Mouse (Mus musculus): Measurements from ENCODE around the gene Irf5. TPM values are rescaled to one million over a fixed set of nuclear protein-coding genes. Genes with fewer than 3 reads are reported as not detected.
A peak's percentile ranks its signal among the peaks of the same experiment; 100 is the strongest.

Irf5 gene
- polyA plus RNA-seq (2012; rRNA removed) (5.7 and 6.4 TPM in 2 replicates), polyA plus RNA-seq (2014; fragmentation: Nextera tagmentation; extraction: Ambion mirVana) (5.5 and 6.8 TPM in 2 replicates)

- peaks cover 47% of the 10 kb centered on the region for H3K27me3 ChIP-seq (ENCODE audit: control insufficient read depth, insufficient read depth, low read length)
- TF ChIP-seq CTCF (IDR thresholded peaks at IDR 0.05; ENCODE audit: low read depth) (no peak), EP300 (IDR thresholded peaks at IDR 0.05; ENCODE audit: low read depth) (no peak)
- H3K9me3 ChIP-seq (ENCODE audit: control insufficient read depth, low read length), result no peaks in the 10 kb centered on the region
- peak within 1 kb of the TSS; percentile 47 to 53 for H3K4me3 ChIP-seq (ENCODE audit: insufficient read depth in 1 of 2, low read depth in 2 of 2, low read length in 2 of 2)
- DNase-seq (ENCODE audit: low read depth in 3 of 3, low spot score in 3 of 3) (no peak), ATAC-seq (ENCODE audit: insufficient read depth) (peak; percentile 23; the same call in 1 of the 2 replicates)
- H3K4me2 ChIP-seq (ENCODE audit: low read depth), result peak within 1 kb of the TSS; percentile 62
- 1% methylated on average over 90 of the region's 96 CpGs for WGBS (ENCODE audit: insufficient replicate concordance)
- no peaks in the 10 kb centered on the region for H3K36me3 ChIP-seq (replicated peaks; ENCODE audit: control insufficient read depth, insufficient read depth, low read depth)
- H3K4me1 ChIP-seq (replicated peaks; ENCODE audit: control insufficient read depth in 2 of 2, insufficient read depth in 2 of 2, low read length in 1 of 2), result no peaks in the 10 kb centered on the region
- H3K9ac ChIP-seq (replicated peaks), result no peak within 1 kb of the TSS
- no peak within 1 kb of the TSS for H3K27ac ChIP-seq
These were observed at the start of gene Irf5 for GRCm38 (mm10) chr6:29526281-29527251. Gene Irf5, plus strand, starts transcription at chr6:29526625.

- no peak for ATAC-seq (ENCODE audit: insufficient read depth)
- Histone ChIP-seq H3K4me3 (ENCODE audit: insufficient read depth in 1 of 2, low read depth in 2 of 2, low read length in 2 of 2) (no peak overlapping the region), H3K9me3 (ENCODE audit: control insufficient read depth, low read length) (no peaks in the 10 kb centered on the region), H3K36me3 (replicated peaks; ENCODE audit: control insufficient read depth, insufficient read depth, low read depth) (no peaks in the 10 kb centered on the region), H3K4me2 (ENCODE audit: low read depth) (no peak overlapping the region), H3K9ac (replicated peaks) (no peak overlapping the region), H3K27ac (no peak overlapping the region), H3K27me3 (ENCODE audit: control insufficient read depth, insufficient read depth, low read length) (no peaks in the 10 kb centered on the region; the same call in 1 of the 2 replicates), H3K4me1 (replicated peaks; ENCODE audit: control insufficient read depth in 2 of 2, insufficient read depth in 2 of 2, low read length in 1 of 2) (no peaks in the 10 kb centered on the region)
- no peak for DNase-seq (ENCODE audit: low read depth in 3 of 3, low spot score in 3 of 3)
- TF ChIP-seq CTCF (IDR thresholded peaks at IDR 0.05; ENCODE audit: low read depth) (no peak), EP300 (IDR thresholded peaks at IDR 0.05; ENCODE audit: low read depth) (no peak)
- 78% methylated on average over 13 of the region's 13 CpGs for WGBS (ENCODE audit: insufficient replicate concordance)
These were observed 43.7 kb upstream of the Irf5 start for GRCm38 (mm10) chr6:29482691-29483090.

GRCm38 (mm10) chr6:29484716-29485559, 41.5 kb upstream of the Irf5 start:
- TF ChIP-seq EP300 (IDR thresholded peaks at IDR 0.05; ENCODE audit: low read depth) (no peak), CTCF (IDR thresholded peaks at IDR 0.05; ENCODE audit: low read depth) (peak; percentile 92)
- Histone ChIP-seq H3K27me3 (ENCODE audit: control insufficient read depth, insufficient read depth, low read length) (no peaks in the 10 kb centered on the region; the same call in 1 of the 2 replicates), H3K4me3 (ENCODE audit: insufficient read depth in 1 of 2, low read depth in 2 of 2, low read length in 2 of 2) (peak overlapping the region; percentile 23 to 44; a peak in 3 of 4 replicates), H3K9ac (replicated peaks) (no peak overlapping the region), H3K9me3 (ENCODE audit: control insufficient read depth, low read length) (no peaks in the 10 kb centered on the region), H3K4me2 (ENCODE audit: low read depth) (peak overlapping the region; percentile 51), H3K36me3 (replicated peaks; ENCODE audit: control insufficient read depth, insufficient read depth, low read depth) (no peaks in the 10 kb centered on the region), H3K27ac (no peak overlapping the region), H3K4me1 (replicated peaks; ENCODE audit: control insufficient read depth in 2 of 2, insufficient read depth in 2 of 2, low read length in 1 of 2) (no peaks in the 10 kb centered on the region)
- peak in 1 of 3 experiments; percentile 32 for DNase-seq (ENCODE audit: low read depth in 3 of 3, low spot score in 3 of 3)
- peak; percentile 69 for ATAC-seq (ENCODE audit: insufficient read depth)
- 4% methylated on average over 26 of the region's 26 CpGs for WGBS (ENCODE audit: insufficient replicate concordance)

GRCm38 (mm10) chr6:29485951-29486350, 40.5 kb upstream of the Irf5 start:
- H3K27me3 ChIP-seq (ENCODE audit: control insufficient read depth, insufficient read depth, low read length), result no peaks in the 10 kb centered on the region; the same call in 1 of the 2 replicates
- no peaks in the 10 kb centered on the region for H3K4me1 ChIP-seq (replicated peaks; ENCODE audit: control insufficient read depth in 2 of 2, insufficient read depth in 2 of 2, low read length in 1 of 2)
- no peaks in the 10 kb centered on the region for H3K36me3 ChIP-seq (replicated peaks; ENCODE audit: control insufficient read depth, insufficient read depth, low read depth)
- TF ChIP-seq EP300 (IDR thresholded peaks at IDR 0.05; ENCODE audit: low read depth) (no peak), CTCF (IDR thresholded peaks at IDR 0.05; ENCODE audit: low read depth) (no peak)
- H3K4me3 ChIP-seq (ENCODE audit: insufficient read depth in 1 of 2, low read depth in 2 of 2, low read length in 2 of 2), result no peak overlapping the region
- no peak overlapping the region for H3K9ac ChIP-seq (replicated peaks)
- 37% methylated on average over 2 of the region's 2 CpGs for WGBS (ENCODE audit: insufficient replicate concordance)
- H3K27ac ChIP-seq, result no peak overlapping the region
- DNase-seq (ENCODE audit: low read depth in 3 of 3, low spot score in 3 of 3) (no peak), ATAC-seq (ENCODE audit: insufficient read depth) (no peak)
- no peak overlapping the region for H3K4me2 ChIP-seq (ENCODE audit: low read depth)
- no peaks in the 10 kb centered on the region for H3K9me3 ChIP-seq (ENCODE audit: control insufficient read depth, low read length)

All from liver, embryonic 14.5 days (tissue).